Mouse (Mus musculus) kidney, postnatal 25 days (tissue): ENCODE measurements around the gene Col5a1.
A peak's percentile ranks its signal among the peaks of the same experiment; 100 is the strongest.

ENCODE experiments used
- DNase-seq, 2 experiments: peaks; one replicate each; pipeline ENCODE4 v3.0.0; 2021; ENCODE audit warnings: mixed read lengths in 2 of 2

Col5a1 gene

DNA sequence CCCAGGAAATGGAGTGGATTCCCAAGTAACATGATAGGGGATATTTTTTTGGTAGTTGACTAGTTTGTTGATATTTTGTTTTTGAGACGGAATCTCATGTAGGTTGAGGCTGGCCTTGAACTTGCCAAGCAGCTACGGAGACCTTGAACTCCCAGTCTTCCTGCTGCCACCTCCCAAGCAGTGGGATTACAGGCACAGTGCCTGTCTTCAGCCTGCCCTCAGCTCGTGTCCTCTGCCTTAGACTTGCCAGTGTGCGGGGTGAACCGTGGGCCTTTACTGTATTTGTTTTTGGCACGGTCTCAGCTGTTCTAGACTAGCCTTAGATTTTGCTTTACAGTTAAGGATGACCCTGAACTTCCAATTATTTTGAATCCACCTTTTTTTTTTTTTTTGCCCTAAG, 37.5 kb downstream of the Col5a1 start:
- no peak for DNase-seq

- DNase-seq = no peak
Observed at GRCm38 (mm10) chr2:27924463-27924862, 38.2 kb downstream of the Col5a1 start.

GRCm38 (mm10) chr2:27926478-27927165, 40.4 kb downstream of the Col5a1 start:
- DNase-seq = peak; percentile 62 to 71

DNA sequence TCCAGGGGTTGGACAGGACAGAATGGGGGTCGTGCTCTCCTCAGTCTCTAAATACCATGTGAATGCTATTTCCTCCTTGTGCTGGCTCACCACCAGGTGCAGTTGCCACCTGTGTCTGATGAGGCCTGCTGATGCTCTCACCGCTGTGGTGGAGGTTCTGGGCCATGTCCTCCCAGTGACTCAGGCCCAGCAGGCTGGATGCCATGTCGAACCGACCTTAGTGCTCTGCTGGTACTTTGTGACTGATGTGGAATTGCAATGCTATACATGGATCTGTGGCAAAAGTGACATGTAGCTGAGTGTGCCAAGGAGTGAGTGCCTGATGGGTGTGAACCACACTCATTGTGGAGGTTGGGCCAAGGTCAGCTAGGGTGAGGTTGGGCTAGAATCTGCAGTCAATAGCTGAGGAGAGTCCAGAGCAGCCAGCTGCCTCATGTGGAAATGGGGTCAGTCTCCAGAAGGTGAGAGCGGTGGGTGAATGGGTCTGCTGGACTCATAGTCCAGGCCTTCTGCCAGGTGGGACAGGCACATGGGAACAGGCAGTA, 44.3 kb downstream of the Col5a1 start:
- no peak for DNase-seq

GRCm38 (mm10) chr2:27931130-27931529, 44.9 kb downstream of the Col5a1 start:
- peak in 1 of 2 experiments; percentile 10 for DNase-seq

GRCm38 (mm10) chr2:27931971-27932370, 45.7 kb downstream of the Col5a1 start:
- DNase-seq = peak in 1 of 2 experiments; percentile 8

DNA sequence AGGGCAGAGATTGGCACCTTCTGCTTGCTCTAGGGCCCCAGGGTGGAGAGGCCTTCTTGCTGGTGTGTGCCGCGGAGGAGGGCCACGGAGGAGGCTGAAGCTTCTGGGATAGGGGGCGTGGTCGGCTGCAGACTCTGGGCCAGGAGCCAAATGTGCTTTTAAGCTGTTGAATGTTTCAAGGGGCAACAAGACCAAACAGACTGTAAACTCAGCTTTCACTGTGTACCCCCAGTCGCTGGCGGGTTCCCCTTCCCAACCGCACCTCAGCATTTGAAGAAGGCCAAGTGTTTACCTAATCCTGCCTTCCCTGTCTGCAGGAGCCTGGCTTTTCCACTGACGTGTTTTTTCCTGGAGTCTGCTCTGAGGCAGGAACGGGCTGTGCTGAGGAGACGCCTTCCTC, 48.0 kb downstream of the Col5a1 start:
- DNase-seq = peak; percentile 75 to 78

DNA sequence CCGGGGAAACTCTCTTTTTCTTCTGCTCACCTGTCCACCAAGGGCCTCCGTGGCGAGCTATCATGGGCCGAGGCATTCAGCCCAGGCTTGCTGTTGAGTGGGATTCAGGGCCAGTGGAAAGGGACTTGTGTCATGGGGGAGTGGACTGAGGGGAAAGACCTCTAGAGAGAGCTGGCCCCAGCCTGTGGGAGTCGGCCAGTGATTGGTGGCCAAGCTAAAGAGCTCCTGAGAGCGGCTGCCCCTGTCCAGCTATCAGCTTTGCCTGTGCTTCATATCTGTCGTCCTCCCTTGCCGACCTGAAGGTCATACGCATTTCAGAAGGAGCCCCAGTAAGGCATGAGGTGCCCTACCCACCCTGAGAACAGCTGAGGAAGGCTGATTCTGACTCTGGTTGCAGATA, 48.6 kb downstream of the Col5a1 start:
- no peak for DNase-seq

GRCm38 (mm10) chr2:27935441-27935840, 49.2 kb downstream of the Col5a1 start:
- DNase-seq = no peak

DNA sequence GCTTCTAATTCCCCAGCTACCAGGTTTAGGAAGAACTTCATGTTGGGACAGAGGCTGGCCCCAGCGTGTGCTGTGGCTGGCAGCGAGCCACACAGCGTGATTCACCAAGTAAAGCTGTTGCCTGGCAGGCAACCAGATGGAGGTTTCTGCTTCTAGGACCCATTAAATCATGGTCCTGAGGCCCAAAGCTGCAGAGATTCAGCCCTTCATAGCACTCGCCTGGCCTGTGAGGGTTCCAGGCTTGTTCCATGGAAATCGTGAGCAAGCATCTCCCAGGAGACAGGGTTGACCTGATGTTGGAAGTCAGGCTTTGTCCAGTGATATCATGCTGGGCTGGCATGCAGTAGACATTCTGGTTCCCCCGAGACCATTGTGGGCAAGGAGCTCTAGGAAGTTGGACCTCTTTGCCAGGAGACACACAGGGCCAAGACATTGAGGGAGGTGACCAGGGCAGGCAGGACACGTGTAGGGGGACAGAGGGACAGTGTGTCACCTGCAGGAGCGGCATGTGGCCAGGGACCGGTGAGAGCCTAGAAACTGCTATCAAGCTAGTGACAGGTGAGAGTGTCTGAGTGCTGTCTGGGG, 50.5 kb downstream of the Col5a1 start:
- peak; percentile 58 to 60 for DNase-seq

- peak; percentile 26 to 49 for DNase-seq
Observed at GRCm38 (mm10) chr2:27939433-27939832, 53.2 kb downstream of the Col5a1 start.

GRCm38 (mm10) chr2:27940144-27940543, 53.9 kb downstream of the Col5a1 start:
- DNase-seq = no peak

- DNase-seq = no peak
Observed at GRCm38 (mm10) chr2:27947252-27947651, 61.0 kb downstream of the Col5a1 start.

DNA sequence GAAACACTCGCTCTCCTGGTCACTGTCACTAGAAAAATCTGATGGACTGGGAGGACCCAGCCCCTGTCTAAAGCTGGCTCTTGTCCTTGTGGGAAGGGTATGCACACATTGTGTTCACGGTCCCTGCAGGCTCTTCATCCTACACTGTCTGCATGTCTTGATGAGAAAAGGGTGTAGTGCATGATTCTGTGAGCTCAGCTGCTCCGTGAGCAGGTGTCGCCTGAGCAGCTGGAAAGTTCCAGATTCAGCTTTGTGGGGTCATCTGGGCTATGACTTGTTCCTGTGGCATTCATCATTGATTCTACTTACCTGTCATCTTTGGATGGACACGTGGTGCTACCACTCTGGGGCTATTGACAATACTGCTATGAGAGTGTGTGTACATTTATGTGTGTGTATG, 61.7 kb downstream of the Col5a1 start:
- no peak for DNase-seq

DNA sequence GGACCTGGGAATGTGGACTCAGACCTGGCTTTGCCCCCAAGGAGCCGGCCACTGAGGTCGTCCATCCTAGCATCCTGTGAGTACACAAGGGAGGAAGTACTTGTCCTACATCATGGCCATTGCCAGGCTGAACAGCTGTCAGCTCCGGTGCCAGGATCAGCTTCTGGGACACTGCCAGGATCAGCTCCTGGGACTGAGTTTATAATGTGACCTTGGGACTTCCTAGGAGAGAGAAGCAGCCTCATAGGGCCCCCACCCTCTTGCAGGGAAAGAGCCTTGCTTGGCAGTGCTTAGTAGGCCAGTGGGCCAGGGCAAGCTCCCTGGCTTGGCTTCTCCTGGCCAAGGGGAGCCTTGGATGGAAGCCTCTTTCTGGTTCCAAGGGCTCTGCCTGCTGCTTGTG, 67.6 kb downstream of the Col5a1 start:
- DNase-seq = peak; percentile 42 to 59

DNA sequence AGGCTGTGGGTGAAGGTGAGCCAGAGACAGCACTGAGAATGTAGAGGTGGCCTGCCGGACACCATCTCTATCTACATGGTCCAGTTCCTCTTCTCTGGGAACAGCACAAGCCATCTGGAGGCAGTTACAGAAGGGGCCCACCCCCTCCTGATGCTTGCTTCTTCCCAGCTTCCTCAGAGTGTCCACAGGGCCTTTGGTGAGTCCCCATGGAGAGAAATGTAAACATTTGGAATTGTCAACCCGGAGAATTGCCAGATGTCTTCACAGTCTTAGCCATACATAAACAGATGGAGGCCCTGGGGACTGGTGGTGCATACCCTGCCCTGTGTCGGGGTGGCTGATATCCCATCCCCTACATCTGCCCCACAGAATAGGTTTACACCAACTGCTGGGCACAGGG, 68.7 kb downstream of the Col5a1 start:
- no peak for DNase-seq

DNA sequence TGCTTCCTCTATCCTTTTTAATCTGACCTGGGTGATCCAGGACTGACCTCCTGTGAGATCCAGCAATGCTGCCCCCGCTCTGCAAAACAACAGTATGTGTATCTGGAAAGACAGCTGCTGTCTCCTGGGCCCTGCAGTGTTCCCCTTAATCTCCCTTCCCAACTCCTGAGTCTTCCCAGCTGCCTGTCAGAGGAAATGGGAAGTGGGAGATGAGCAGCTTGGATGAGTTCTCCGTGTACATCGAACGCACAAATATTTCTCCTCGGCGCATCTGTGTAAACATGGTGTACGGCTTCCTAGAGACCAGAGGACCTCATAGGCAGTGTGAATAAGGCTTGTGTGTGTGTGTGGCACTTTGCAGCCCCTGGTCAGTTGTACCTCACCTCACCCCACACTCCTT, 70.5 kb downstream of the Col5a1 start:
- peak in 1 of 2 experiments; percentile 6 for DNase-seq

DNA sequence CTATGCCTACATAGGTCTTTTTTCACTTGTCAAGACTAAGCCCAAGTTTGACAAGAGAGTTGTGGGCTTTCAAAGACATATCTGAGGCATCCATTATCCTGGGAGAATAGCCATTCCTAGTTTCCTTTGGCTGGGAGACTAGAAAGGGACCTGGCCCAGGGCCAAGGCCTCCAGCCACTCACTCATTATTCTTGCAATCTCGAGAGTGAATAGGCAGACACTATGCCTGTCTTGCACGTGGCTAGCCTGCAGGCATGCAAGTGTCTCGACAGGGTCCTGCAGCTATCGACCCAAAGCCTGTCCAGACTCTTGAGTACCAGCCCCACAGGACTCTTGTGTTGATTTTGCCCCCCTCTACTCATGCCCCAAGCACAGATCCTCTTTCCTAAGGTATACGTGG, 71.0 kb downstream of the Col5a1 start:
- DNase-seq = peak; percentile 62 to 65

DNA sequence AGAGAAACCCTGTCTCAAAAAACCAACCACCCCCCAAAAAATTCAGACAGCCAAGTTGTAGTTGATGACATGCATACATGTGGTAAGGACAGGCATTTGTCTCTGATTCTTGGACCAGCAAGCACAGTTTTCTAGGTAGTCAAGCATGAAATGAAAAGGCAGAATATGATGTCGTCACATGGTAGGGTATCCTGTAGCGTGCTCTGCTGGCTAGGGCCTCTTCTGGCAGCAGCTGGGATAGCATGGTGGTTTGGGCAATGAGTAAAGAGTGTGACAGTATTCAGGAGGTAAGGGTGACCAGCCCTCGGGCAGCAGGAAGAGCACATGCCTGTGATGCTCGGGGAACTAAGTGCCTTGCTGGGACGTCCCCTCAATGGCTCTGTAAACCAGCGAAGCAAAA, 73.0 kb downstream of the Col5a1 start:
- DNase-seq = no peak

GRCm38 (mm10) chr2:27961190-27961589, 75.0 kb downstream of the Col5a1 start:
- peak in 1 of 2 experiments; percentile 4 for DNase-seq

GRCm38 (mm10) chr2:27962406-27962805, 76.2 kb downstream of the Col5a1 start:
- no peak for DNase-seq

DNA sequence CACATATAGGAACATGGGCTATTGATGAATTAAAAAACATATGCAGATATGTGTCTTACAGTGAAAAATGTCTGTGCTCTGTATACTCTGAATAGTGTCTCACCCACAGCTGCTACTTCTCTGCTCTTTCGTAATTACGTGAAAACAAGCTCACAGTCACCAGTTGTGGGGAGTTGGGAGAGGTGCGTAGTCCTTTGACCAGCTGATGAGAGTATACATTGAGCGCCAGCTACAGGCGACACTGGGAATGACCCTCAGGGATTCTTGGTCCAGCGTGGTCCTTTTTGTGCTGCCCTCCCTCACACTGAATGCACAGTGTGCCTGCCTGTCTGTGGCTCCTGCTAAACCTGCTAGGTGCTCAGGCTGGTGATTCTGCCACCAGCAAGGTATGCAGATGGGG, 82.9 kb downstream of the Col5a1 start:
- peak; percentile 49 to 52 for DNase-seq

DNA sequence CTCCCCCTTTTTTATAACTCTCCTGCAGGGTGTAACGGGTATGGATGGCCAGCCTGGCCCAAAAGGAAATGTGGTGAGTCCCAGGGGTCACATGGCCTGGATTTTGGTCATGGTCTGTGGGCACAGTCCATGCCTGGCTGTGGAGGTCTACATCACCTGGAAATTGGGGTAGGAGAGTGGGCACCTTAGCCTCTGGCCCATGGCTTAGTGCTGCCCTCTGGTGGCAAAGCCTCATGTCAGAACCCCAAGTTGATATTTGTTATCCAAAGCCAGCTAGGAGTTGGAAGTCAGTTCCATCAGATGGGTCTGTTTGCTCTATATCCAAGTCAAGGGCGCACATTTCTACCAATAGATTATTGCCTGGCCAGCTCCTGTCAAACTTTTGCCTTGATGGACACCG, 87.6 kb downstream of the Col5a1 start:
- DNase-seq = peak; percentile 56 to 86

- DNase-seq = no peak
Observed at GRCm38 (mm10) chr2:27975786-27976185, 89.6 kb downstream of the Col5a1 start.
